Mouse (Mus musculus): ENCODE results near the gene C7.

C7 gene

DNA sequence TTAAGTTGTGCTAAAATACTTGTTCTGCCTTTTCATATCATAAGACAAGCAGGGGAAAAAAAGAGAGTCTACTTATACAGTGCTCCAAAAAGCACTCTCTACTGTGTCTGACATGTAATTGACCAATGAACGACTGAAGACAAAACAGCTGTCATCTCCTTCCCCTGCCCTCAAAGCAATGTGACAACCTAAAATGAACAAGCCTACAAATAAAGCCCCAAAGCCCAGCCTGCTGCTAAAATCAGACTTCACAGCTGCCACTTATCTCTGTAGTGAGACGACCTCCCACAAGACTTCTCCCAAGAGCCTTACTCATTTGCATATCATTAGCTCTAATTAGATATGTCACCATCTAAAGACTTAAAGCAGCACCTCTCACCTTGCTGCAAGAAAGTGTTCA, 60.6 kb downstream of the C7 start:
- 16% methylated on average over 2 of the region's 2 CpGs for WGBS

- 83% methylated on average over 1 of the region's 1 CpGs for WGBS
These were observed 90.2 kb downstream of the C7 start for GRCm38 (mm10) chr15:4973355-4973754.
